Mouse (Mus musculus): ENCODE measurements at regions not wholly inside any gene's neighbourhood (a gene's known extent, or its start where the extent isn't known, plus 50 kb on each side); places are given as distances from the start of the nearest gene placed in this dataset.
"Not testable (repeated sequence)": the region's sequence is repeated elsewhere in the genome, so short reads cannot be mapped to it uniquely, and the experiment has no call there.

DNA sequence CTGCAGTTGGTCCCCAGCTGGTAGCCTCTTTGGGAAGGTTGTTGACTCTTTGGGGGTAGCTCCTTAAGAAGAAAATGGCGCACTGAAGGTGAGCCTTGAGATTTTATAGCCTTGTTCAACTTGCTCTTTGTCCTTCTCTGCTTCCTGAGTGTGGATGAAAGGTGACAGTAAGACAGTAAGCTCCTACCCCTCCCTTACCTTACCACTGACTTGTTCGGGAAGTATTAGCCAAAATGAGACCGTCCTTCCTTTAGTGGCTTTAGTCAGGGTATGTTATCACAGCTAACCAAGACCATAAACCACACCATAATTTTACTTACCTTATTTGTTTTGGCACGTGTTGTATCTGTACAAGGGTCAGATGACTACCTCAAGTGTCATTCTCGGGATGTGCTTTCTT is 95.3 kb upstream of the Plcl2 start:
- Histone ChIP-seq H3K9ac (replicated peaks; ENCODE audit: low read depth, low read length) (no peak overlapping the region), H3K27me3 (replicated peaks; ENCODE audit: control insufficient read depth, insufficient read depth, low read length) (no peaks in the 10 kb centered on the region), H3K9me3 (ENCODE audit: control insufficient read depth, low read length) (no peaks in the 10 kb centered on the region), H3K4me3 (replicated peaks; ENCODE audit: low read length) (no peak overlapping the region), H3K36me3 (ENCODE audit: control insufficient read depth, insufficient read depth) (no peaks in the 10 kb centered on the region), H3K4me1 (replicated peaks; ENCODE audit: control insufficient read depth, insufficient read depth, low read length) (no peaks in the 10 kb centered on the region; the same call in 1 of the 2 replicates), H3K4me2 (ENCODE audit: low read length) (no peak overlapping the region), H3K27ac (ENCODE audit: low read length) (no peak overlapping the region)
- 93% methylated on average over 5 of the region's 5 CpGs for WGBS
- ATAC-seq, result no peak

DNA sequence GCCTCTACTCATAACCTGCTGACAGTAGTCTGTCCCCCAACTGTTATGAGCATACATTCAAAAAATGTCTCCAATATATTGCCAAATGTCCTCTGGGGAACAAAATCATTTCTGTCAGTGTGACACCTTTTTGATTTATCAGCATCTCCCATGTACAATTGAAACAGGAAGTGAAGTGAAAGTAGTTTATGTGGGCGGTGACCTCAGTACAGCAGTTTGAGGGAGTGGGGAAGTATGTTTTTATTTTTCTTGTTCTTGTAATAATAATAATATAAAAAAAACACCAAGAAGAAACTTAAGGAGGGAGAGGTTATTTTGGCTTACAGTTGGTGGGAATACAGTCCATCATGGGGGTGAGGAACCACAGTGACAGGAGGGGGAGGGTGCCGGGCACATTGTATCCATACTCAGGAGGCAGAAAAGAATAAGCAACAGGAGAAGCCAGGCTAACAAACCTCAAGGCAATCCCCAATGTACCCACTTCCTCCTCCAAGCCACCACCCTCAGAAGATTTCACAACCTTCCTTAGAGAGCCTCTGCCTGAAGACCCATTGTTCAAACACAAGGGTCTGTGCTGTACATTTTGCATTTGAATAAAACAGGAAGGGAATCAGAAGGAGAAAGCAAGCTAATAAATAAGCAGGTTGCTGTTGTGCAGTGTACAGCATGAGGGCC is 93.7 kb upstream of the Plcl2 start:
- Histone ChIP-seq H3K4me1 (replicated peaks; ENCODE audit: control insufficient read depth, insufficient read depth, low read length) (no peaks in the 10 kb centered on the region; the same call in 1 of the 2 replicates), H3K27ac (ENCODE audit: low read length) (no peak overlapping the region), H3K4me3 (replicated peaks; ENCODE audit: low read length) (no peak overlapping the region), H3K9ac (replicated peaks; ENCODE audit: low read depth, low read length) (no peak overlapping the region), H3K36me3 (ENCODE audit: control insufficient read depth, insufficient read depth) (no peaks in the 10 kb centered on the region), H3K4me2 (ENCODE audit: low read length) (no peak overlapping the region), H3K9me3 (ENCODE audit: control insufficient read depth, low read length) (no peaks in the 10 kb centered on the region), H3K27me3 (replicated peaks; ENCODE audit: control insufficient read depth, insufficient read depth, low read length) (no peaks in the 10 kb centered on the region)
- 87% methylated on average over 2 of the region's 2 CpGs for WGBS
- no peak for ATAC-seq

DNA sequence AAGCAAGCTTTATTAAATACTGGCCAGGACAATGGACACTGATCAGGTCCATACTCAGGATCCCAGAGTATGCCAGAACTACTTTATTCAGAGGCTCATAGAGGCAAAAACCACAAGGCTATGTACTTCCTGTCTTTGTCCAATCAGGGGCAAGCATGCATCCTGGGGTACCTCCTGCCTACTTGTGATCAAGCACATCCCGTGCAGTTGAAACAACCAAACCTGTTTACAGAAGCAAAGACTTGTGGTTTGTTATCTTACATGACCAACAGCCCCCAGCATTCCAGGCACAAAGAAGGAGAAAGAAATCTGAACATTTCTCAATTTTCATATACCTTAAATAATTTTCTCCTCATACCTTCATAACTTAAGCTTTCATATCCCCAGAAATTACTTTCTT is 93.1 kb upstream of the Plcl2 start:
- no peak for ATAC-seq
- Histone ChIP-seq H3K36me3 (ENCODE audit: control insufficient read depth, insufficient read depth) (no peaks in the 10 kb centered on the region), H3K27me3 (replicated peaks; ENCODE audit: control insufficient read depth, insufficient read depth, low read length) (no peaks in the 10 kb centered on the region), H3K9me3 (ENCODE audit: control insufficient read depth, low read length) (no peaks in the 10 kb centered on the region), H3K4me2 (ENCODE audit: low read length) (no peak overlapping the region), H3K4me3 (replicated peaks; ENCODE audit: low read length) (no peak overlapping the region), H3K27ac (ENCODE audit: low read length) (no peak overlapping the region), H3K9ac (replicated peaks; ENCODE audit: low read depth, low read length) (no peak overlapping the region), H3K4me1 (replicated peaks; ENCODE audit: control insufficient read depth, insufficient read depth, low read length) (no peaks in the 10 kb centered on the region; the same call in 1 of the 2 replicates)
- 74% methylated on average over 1 of the region's 1 CpGs for WGBS

DNA sequence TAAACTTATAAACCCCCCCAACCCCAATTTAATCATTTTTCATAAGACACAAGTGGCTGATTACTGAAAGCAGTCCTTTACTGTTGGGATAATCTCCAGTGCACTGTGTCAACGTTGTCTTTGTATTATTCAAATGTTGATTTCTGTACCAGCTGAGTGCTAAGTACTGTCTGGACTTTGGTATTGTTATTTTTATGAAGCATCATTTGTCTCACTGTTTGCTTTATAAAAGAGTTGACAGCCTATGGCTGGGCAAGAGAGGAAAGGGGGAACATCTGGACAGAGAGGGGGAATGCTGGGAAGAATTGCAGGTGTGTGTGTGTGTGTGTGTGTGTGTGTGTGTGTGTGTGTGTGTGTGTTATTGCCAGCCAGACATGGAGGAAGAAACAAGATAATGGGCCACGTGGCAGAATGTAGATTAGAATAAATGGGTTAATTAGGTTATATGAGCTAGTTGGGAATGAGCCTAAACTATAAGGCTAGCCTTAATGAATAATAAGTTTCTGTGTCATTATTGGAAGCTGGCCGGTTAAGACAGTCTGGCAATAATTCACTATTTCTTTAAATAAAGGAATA is 92.6 kb upstream of the Plcl2 start:
- WGBS, result 50% methylated on average over 3 of the region's 3 CpGs
- Histone ChIP-seq H3K4me1 (replicated peaks; ENCODE audit: control insufficient read depth, insufficient read depth, low read length) (no peaks in the 10 kb centered on the region), H3K36me3 (ENCODE audit: control insufficient read depth, insufficient read depth) (no peaks in the 10 kb centered on the region), H3K27me3 (replicated peaks; ENCODE audit: control insufficient read depth, insufficient read depth, low read length) (no peaks in the 10 kb centered on the region), H3K9me3 (ENCODE audit: control insufficient read depth, low read length) (no peaks in the 10 kb centered on the region), H3K4me3 (replicated peaks; ENCODE audit: low read length) (no peak overlapping the region), H3K9ac (replicated peaks; ENCODE audit: low read depth, low read length) (no peak overlapping the region), H3K4me2 (ENCODE audit: low read length) (no peak overlapping the region), H3K27ac (ENCODE audit: low read length) (no peak overlapping the region)
- no peak for ATAC-seq

DNA sequence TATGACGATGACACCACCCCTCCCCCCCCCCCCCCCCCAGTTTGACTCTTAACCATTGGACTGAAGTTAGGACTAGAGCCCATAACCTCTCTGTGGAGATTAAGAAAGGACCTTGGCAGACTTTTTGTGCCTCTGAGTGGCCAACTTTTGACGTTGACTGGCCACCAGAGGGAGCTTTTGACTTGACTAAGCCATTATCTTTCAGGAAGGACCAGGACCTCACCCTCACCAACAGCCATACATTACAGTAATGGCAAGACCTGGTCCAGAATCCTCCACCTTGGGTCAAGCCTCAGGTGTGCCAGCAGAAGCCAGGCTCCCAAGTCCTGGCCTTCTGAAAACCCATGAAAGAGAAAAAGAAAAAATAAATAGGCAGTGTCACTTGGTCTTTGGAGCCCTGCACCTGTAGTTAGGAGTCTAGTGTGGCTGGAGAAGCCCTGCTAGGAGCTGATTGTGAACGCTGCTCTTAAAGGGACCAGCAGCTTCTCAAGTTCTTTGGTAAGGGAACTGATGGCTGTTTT is 90.3 kb upstream of the Plcl2 start:
- Histone ChIP-seq H3K27ac (ENCODE audit: low read length) (no peak overlapping the region), H3K9me3 (ENCODE audit: control insufficient read depth, low read length) (no peaks in the 10 kb centered on the region), H3K4me1 (replicated peaks; ENCODE audit: control insufficient read depth, insufficient read depth, low read length) (no peaks in the 10 kb centered on the region), H3K4me3 (replicated peaks; ENCODE audit: low read length) (no peak overlapping the region), H3K27me3 (replicated peaks; ENCODE audit: control insufficient read depth, insufficient read depth, low read length) (no peaks in the 10 kb centered on the region), H3K9ac (replicated peaks; ENCODE audit: low read depth, low read length) (no peak overlapping the region), H3K36me3 (ENCODE audit: control insufficient read depth, insufficient read depth) (no peaks in the 10 kb centered on the region), H3K4me2 (ENCODE audit: low read length) (no peak overlapping the region)
- no peak for ATAC-seq
- 65% methylated on average over 3 of the region's 3 CpGs for WGBS

DNA sequence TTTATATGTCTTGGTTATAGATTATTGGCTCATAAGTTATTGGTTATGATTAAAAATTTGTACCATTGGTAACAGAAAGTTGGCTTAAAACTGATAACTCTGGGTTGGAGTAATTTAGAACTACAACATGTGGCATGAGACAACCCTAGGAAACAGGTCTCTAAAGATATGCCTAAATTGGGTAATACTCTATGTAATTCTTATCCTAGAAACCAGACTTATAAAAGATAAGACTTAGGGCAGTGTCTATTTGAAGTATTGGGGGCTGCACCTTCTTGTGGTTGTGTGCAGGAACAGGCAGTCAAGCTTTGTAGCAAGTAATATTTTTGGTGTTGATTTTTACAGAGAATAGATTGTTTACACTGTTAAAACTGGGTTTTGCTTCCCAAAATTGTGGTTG is 89.7 kb upstream of the Plcl2 start:
- not testable (repeated sequence) for H3K9ac ChIP-seq (replicated peaks; ENCODE audit: low read depth, low read length); H3K4me1 ChIP-seq (replicated peaks; ENCODE audit: control insufficient read depth, insufficient read depth, low read length); H3K4me3 ChIP-seq (replicated peaks; ENCODE audit: low read length); H3K4me2 ChIP-seq (ENCODE audit: low read length); H3K9me3 ChIP-seq (ENCODE audit: control insufficient read depth, low read length); ATAC-seq; H3K27me3 ChIP-seq (replicated peaks; ENCODE audit: control insufficient read depth, insufficient read depth, low read length); H3K36me3 ChIP-seq (ENCODE audit: control insufficient read depth, insufficient read depth); H3K27ac ChIP-seq (ENCODE audit: low read length)

DNA sequence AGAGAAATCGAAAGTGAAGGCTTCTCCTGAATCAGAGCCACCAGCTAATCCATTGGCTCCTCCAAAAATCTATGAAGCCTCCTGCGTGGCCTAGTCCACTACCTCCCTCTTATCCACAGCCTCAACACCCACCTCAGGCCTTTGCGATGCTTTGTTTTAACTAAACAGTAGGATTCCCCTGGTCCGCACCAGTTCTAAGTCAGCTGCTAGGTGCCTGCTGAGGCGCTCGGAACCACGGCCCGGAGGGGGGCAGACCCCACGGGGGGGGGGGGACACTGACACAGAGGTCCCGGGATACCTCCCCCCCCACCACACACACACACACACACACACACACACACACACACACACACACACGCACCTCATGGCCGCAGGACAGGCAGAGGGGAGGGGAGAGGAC is 89.2 kb upstream of the Plcl2 start:
- peak; percentile 57; the same call in 1 of the 2 replicates for ATAC-seq
- Histone ChIP-seq H3K9ac (replicated peaks; ENCODE audit: low read depth, low read length) (no peak overlapping the region), H3K27me3 (replicated peaks; ENCODE audit: control insufficient read depth, insufficient read depth, low read length) (no peaks in the 10 kb centered on the region), H3K4me1 (replicated peaks; ENCODE audit: control insufficient read depth, insufficient read depth, low read length) (no peaks in the 10 kb centered on the region), H3K9me3 (ENCODE audit: control insufficient read depth, low read length) (no peaks in the 10 kb centered on the region), H3K36me3 (ENCODE audit: control insufficient read depth, insufficient read depth) (no peaks in the 10 kb centered on the region), H3K27ac (ENCODE audit: low read length) (no peak overlapping the region), H3K4me2 (ENCODE audit: low read length) (no peak overlapping the region), H3K4me3 (replicated peaks; ENCODE audit: low read length) (no peak overlapping the region)
- 72% methylated on average over 10 of the region's 12 CpGs for WGBS

DNA sequence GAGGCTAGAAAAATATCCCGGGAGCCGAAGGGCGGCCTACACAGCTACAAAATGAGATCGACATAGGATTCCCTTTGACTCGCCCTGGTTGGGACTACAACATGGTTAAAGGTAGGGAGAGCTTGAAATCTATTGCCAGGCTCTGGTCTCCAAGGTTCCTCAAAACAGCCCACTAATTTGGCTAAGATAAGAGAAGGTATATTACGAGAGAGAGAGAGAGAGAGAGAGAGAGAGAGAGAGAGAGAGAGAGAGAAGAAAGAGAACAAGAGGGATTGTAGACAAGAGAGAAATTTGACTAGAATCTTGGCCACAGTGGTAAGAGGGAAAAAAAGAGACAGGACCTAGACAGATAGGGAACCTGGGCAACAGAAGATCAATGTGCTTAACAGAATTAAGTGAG is 88.5 kb upstream of the Plcl2 start:
- no peak for ATAC-seq
- 96% methylated on average over 6 of the region's 6 CpGs for WGBS
- Histone ChIP-seq H3K27me3 (replicated peaks; ENCODE audit: control insufficient read depth, insufficient read depth, low read length) (no peaks in the 10 kb centered on the region), H3K9ac (replicated peaks; ENCODE audit: low read depth, low read length) (no peak overlapping the region), H3K36me3 (ENCODE audit: control insufficient read depth, insufficient read depth) (no peaks in the 10 kb centered on the region), H3K4me2 (ENCODE audit: low read length) (no peak overlapping the region), H3K4me1 (replicated peaks; ENCODE audit: control insufficient read depth, insufficient read depth, low read length) (no peaks in the 10 kb centered on the region), H3K4me3 (replicated peaks; ENCODE audit: low read length) (no peak overlapping the region), H3K9me3 (ENCODE audit: control insufficient read depth, low read length) (no peaks in the 10 kb centered on the region), H3K27ac (ENCODE audit: low read length) (no peak overlapping the region)

DNA sequence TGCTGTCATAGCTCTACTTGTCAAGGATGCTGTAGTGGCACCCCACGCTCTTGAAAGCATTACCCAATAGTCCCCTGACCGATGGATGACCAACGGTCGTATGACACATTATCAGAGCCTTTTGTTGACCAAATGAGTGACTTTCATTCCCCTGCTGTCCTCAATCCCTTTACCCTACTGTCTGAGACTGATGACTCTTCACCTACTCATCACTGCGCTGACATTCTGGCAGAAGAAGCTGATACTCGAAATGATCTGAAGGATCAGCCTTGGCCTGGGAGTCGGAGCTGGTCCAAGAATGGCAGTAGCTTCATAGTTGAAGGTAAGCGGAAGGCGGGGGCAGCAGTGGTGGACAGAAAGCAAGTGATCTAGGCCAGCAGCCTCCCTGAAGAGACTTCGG is 87.7 kb upstream of the Plcl2 start:
- Histone ChIP-seq H3K36me3 (ENCODE audit: control insufficient read depth, insufficient read depth) (no peaks in the 10 kb centered on the region), H3K4me3 (replicated peaks; ENCODE audit: low read length) (no peak overlapping the region), H3K9me3 (ENCODE audit: control insufficient read depth, low read length) (no peaks in the 10 kb centered on the region), H3K9ac (replicated peaks; ENCODE audit: low read depth, low read length) (no peak overlapping the region), H3K27me3 (replicated peaks; ENCODE audit: control insufficient read depth, insufficient read depth, low read length) (no peaks in the 10 kb centered on the region), H3K27ac (ENCODE audit: low read length) (no peak overlapping the region), H3K4me2 (ENCODE audit: low read length) (no peak overlapping the region), H3K4me1 (replicated peaks; ENCODE audit: control insufficient read depth, insufficient read depth, low read length) (no peaks in the 10 kb centered on the region)
- no peak for ATAC-seq
- 95% methylated on average over 10 of the region's 10 CpGs for WGBS

Measured in forebrain, embryonic 16.5 days (tissue).